Mouse (Mus musculus): Measurements from ENCODE around the gene Ppp2r5c. TPM values are rescaled to one million over a fixed set of nuclear protein-coding genes. Genes with fewer than 3 reads are reported as not detected.

Gene Ppp2r5c
- polyA plus RNA-seq, 1 experiment, result 43.6 TPM

DNA sequence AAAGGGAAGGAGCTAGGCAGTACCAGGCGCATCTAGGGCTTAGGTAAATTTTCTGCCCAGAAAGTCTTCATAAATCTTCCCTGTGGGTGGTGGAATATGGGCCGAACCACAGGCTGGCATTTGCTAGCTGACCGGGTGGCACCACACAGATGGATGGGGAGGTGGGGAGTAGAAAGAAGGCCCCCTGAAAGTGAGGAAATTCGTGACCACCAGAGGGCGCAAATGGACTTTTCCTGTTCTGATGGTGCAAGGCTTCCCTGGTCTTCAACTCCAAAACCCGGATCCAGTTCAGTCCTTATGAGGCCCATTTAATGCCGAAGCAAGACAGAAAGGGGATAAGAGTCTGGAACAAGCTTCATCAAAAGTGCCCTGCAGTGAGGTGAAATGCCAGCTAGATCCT, 151.6 kb downstream of the Ppp2r5c start:
- WGBS, result 13% methylated on average over 7 of the region's 7 CpGs
- DNase-seq (ENCODE audit: low read depth, low spot score), result peak; percentile 32

DNA sequence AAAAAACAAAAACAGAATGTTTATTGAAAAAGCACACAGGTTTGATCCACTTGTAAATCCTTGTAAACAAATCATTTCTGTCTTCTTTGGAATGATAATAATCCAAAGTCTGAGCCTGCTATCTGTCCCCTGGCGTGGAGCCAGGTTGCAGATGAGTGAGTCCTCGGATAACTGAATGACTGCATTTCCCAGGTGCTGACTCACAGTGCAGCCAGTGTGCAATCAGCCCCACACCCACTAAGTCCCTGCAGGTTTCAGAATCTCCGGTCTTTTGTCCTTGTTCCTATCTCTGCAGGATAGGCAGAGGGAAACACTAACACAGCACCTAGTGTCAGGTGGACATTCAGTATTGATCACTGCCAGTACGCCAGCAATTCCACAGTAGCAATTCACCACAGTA, 152.9 kb downstream of the Ppp2r5c start:
- 44% methylated on average over 4 of the region's 4 CpGs for WGBS
- no peak for DNase-seq (ENCODE audit: low read depth, low spot score)

DNA sequence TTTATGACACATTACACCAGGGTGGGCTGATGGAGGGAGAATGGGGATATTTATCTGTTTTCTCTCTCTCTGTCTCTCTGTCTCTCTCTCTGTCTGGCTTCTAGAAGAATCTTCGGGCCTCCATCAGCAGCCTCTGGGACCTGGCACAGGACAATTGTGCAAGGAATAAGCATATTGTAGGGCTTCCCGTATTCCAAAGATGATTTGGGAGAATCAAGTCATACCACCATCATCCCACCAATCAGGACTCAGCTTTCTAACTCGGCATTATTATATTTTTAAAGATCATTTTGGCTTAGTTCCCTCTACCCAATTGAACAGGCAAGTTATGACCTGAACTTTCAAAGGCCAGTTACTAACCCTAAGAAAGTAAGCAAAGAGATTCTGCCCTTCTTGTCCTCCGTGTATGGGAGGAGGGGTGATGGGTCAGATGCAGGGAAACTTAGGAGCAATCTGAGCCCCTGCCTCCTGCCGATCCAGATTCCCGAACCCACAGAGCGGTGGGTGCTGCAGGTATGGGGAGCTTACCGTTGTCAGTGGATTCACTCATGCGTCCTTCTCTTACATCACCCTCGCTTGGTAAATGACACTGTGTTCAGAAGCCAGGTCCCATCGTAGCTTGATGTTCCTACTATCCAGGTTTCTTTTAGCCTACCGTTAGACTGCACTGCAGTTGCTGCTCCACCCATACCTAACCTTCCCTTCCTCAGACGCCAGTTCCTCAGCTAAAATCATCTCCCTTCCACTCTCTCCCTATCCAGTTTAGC, 153.5 kb downstream of the Ppp2r5c start:
- WGBS, result 59% methylated on average over 13 of the region's 13 CpGs
- DNase-seq (ENCODE audit: low read depth, low spot score), result no peak

DNA sequence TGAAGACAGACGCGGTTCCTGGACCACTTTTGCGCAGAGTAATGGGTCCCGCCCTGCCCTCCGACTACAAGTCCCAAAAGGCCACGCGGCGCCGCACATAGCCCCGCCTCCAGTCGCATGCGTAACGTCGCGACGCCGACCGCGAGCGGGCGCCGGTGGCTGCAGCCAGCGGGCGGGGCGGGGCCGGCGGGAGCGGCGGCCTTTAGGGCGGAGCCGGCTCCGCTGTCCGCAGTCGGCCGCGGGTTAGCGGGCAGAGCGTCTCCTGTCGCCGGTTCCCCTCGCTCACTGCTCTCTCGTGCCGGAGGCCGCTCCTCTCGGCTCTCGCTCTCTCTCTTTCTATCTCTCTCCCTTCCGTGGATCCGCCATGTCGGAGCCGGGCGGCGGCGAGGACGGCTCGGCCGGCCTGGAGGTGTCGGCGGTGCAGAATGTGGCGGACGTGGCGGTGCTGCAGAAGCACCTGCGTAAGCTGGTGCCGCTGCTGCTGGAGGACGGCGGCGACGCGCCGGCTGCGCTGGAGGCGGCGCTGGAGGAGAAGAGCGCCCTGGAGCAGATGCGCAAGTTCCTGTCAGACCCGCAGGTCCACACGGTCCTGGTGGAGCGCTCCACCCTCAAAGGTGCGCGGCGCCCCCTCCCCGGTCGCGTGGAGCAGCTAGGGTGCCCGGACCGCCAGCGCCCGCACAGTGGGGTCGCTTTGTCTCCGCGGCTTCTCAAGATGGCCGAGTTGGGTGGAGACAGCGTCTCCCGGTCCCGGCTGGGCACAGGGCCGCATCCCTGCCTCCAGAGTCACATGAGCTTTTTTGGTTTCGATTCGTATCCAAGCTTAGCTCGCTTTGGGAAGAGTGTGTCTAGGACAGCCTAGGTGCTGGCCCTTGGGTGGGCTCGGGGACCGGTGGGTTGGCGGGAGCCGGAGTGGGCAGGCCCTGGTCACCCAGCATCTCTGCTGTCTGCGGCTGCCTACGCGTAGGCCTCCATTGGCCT, 154.6 kb downstream of the Ppp2r5c start, which contains the start of gene Dync1h1:
Gene Dync1h1 (plus strand): TSS at position 212 of the 978 bp plus-strand sequence.
- under 1% methylated on average over 103 of the region's 105 CpGs for WGBS
- DNase-seq (ENCODE audit: low read depth, low spot score), result peak; percentile 56

DNA sequence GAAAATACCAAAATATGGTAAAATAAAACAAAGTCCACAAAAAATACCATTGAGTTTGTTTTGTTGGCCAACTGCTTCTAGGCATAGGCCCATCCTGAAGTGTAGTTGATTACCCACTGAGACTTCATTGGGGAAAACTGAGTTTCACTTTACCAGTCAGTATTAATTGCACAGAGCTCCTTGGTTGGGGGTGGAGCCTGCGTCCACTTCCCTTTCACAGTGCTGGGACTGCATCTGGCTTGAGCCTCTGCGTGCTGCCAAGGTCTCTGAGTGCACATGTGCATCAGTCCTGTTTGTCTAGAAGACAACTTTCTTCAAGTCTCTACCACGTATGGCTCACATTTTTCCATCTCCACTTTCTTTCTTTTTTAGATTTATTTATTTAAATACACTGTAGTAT, 159.2 kb downstream of the Ppp2r5c start:
- 78% methylated on average over 3 of the region's 3 CpGs for WGBS
- DNase-seq (ENCODE audit: low read depth, low spot score), result no peak

DNA sequence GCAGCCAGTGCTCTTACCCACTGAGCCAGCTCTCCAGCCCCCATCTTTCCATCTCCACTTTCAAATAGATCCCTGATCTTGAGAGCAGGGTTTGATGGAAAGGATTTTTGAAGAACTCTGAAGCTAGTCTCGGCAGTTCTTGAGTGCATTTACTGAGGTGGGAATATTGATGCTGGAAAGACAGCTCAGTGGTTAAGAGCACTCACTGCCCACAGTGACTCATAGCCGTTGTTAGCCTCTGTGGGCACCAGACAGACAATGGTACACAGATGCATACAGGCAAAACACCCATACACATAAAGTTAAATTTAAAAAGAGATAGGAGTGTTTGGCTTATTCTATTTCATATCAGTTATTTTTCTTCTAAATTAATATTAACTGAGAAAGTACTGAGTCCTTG, 159.8 kb downstream of the Ppp2r5c start:
- DNase-seq (ENCODE audit: low read depth, low spot score), result no peak
- WGBS, result 68% methylated on average over 2 of the region's 2 CpGs

DNA sequence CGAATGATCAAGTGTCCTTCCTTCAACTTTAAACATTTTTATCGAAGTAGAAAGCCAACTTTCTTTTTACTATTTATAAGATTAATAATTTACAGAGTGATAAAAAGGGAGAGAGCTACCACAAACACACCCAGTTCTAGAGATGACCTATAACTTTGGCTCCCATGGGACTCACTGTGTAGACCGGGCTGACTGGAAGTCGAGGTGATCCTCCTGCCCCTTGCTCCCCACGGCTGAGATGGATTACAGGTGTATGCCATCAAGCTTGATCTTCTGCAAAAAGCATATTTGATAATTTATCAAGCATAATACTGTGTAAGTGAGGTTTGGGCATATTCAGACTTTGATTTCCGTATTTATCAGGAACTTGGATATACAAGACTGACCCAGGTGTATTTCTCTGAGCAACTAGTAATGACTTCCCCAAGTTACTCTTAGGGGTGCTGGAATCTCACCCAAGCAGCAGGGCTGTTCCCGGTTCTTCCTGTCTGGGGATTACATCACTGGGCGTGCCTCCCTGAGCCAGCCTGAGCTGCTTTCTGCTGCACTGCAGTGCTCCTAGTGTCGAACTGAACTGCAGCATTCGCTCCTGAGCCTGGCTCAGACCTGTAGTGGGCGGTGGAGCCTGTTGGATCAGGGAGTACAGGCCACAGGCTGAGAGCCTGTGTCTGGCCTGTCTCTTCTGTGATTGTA, 161.7 kb downstream of the Ppp2r5c start:
- WGBS, result 13% methylated on average over 11 of the region's 11 CpGs
- peak; percentile 64 for DNase-seq (ENCODE audit: low read depth, low spot score)

DNA sequence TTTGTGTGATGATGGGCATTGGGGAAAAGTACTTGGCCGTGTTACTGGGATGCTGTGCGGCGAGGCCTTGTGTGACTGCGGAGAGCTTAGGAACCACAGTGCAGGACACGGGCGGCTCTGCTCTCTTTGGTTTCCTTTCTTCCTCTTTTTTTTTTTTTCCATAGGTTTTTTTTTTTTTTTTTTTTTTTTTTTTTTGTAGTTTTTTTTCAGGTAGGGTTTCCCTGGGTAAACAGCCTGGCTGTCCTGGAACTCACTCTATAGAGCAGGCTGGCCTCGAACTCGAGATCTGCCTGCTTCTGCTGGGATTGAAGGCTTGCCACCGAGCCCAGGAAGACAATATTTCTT, 162.2 kb downstream of the Ppp2r5c start:
- no peak for DNase-seq (ENCODE audit: low read depth, low spot score)
- WGBS, result 55% methylated on average over 9 of the region's 9 CpGs

DNA sequence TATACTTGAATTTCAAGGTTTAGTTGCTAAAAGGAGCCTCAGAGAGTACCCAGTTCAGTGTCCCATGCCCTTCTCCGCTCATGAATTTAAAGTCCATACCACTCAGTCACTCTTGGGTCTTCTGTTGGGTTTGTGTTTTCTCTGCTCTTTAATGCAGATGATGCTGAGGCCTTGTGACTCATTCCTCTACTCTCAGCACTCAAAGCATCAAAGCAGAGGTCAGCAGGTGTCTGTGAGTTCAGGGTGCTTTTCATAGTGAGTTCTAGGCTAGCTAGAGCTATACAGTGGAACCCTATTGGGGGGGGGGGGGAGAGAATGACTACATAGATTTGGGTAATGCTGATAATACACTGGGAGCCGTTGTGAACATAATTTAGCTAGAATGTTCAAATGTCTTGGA, 163.8 kb downstream of the Ppp2r5c start:
- 90% methylated on average over 2 of the region's 2 CpGs for WGBS

DNA sequence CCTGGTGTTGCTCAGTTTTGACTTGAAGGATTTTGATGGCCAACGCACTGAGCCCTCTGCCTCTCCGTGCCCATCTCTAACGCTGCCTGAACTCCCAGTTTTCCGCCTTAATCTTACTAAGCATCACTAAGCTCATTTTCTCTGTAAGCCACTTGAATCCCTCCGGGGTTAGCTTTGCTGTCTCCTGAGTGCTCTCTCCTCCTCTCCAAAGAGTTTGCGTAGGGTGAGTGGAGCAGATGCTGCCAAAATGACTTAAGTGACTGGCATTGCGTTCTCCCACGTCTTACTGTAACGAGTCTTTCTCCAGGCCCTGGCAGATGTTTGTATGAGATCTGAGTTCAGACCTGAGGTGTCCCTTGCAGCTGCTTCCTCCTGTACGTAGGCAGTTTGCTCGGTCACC, 183.1 kb downstream of the Ppp2r5c start:
- WGBS, result 94% methylated on average over 11 of the region's 11 CpGs
- DNase-seq (ENCODE audit: low read depth, low spot score), result no peak

More for the DNA sequence above, 163.8 kb downstream of the Ppp2r5c start:
- no peak for DNase-seq (ENCODE audit: low read depth, low spot score)

Other genes starting within 250 kb of the Ppp2r5c start
- gene Dio3, start 168.1 kb upstream of the Ppp2r5c start, polyA plus RNA-seq (2012; rRNA removed), result 0.05 TPM in 1 of 2 replicates, not detected in the other
- gene Dync1h1, start 154.3 kb downstream of the Ppp2r5c start, polyA plus RNA-seq (2012; rRNA removed), result 158 and 237 TPM in 2 replicates
- not detected in 2 replicates for gene 1700001K19Rik, start 235.5 kb downstream of the Ppp2r5c start, polyA plus RNA-seq (2012; rRNA removed)

All from large intestine, adult 2 months (tissue).